Mouse (Mus musculus): ENCODE results near the gene Dab1.
A peak's percentile ranks its signal among the peaks of the same experiment; 100 is the strongest.

Gene Dab1

DNA sequence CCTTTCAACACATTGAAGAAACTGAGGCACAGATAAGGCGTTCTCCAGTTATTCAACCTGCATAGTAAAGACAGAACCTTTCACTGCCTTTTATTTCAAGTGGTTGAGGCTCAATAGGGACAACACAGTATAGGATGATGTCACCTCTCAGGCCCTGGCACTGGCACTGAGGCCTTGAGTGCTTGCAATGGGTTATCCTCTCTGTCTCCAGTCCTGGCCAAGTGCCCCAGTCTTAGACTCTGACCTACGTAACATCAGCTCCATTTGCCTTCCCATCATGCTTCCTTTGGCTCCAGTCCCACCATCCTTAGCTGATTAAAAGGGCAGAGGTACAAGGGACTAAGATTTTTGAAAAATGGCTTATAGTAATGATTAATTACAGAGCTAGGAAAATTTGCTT, 220.4 kb downstream of the Dab1 start:
- no peak for DNase-seq

- no peak for DNase-seq
Observed at GRCm38 (mm10) chr4:103841126-103841525, 222.0 kb downstream of the Dab1 start.

GRCm38 (mm10) chr4:103844635-103845034, 225.5 kb downstream of the Dab1 start:
- DNase-seq: no peak

- DNase-seq: no peak
Observed at GRCm38 (mm10) chr4:103857173-103857572, 238.0 kb downstream of the Dab1 start.

DNA sequence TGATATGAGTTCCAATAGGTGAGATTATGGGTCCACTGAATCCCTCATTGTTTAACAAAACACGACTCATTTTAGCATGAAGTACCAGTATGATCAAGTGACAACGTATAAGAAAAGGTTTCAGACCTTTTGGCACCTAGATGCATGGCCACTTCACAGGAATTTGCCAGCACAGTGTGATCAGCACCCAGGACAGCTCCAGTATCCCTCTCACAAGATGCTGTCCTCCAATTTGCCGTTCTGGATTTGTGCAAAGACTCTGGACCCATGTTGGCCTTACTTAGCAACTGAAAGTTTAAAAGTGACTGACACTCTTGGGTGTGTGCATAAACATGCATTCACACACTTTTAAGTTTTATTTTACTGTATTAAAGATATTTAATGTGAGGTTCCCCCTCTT, 256.4 kb downstream of the Dab1 start:
- DNase-seq: no peak

DNA sequence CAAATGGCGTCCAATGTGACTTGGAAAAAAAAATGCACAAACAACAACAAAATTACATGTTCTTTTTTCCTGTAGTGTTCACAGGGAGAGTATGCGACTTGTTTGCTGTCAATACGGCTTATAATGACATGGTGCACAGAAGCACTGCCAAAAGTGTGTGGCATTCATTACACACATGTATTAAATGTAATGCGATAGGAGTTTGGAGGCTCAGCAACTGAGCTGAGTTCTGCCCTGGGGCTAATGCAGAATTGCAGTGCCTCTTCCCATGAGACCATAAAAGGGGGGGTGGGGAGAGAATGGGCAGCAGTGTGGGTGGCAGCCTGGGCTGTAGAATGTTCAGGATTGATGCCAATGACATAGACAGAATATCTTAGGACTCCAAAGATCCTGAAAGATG, 259.7 kb downstream of the Dab1 start:
- DNase-seq: no peak

DNA sequence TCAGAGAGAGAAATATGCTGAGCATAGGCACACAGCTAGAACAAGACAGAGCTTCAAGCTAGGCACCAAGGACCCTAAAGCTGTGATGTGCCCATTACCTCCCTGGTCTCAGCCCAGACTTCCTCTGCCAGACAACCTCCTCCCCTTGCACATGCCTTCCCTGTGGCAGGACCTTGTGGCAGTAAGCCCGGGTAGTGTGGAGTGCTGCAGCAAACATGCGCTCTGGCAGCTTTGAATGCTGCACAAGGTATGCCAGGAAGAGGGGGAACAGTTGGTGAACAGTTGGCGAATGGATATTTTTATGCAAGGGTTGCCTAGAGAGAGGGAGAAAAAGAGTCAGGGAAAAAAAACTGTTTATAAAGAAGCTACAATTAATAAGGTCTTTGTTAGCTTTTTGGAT, 262.5 kb downstream of the Dab1 start:
- peak; percentile 45 for DNase-seq

DNA sequence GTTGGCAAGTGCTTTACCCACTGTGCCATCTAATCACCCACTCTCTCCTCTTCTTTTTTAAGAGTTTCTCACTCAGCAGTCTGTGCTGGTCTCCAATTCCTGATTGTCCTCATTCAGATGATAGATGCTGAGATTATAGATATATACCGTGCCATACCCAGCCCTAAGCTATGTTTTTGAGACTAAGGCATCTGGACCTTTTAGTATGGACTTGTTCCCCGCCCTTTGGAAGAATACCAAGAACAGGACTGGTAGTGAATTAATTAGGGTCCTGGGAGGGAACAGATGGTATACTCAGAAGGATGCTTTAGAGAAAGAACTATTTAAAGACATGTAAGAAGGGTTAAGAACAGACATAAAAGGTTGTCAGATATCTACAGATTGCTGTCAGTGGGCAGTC, 268.9 kb downstream of the Dab1 start:
- no peak for DNase-seq

- DNase-seq: no peak
Observed at GRCm38 (mm10) chr4:103889110-103889509, 270.0 kb downstream of the Dab1 start.

GRCm38 (mm10) chr4:103896806-103897205, 277.6 kb downstream of the Dab1 start:
- DNase-seq: no peak

DNA sequence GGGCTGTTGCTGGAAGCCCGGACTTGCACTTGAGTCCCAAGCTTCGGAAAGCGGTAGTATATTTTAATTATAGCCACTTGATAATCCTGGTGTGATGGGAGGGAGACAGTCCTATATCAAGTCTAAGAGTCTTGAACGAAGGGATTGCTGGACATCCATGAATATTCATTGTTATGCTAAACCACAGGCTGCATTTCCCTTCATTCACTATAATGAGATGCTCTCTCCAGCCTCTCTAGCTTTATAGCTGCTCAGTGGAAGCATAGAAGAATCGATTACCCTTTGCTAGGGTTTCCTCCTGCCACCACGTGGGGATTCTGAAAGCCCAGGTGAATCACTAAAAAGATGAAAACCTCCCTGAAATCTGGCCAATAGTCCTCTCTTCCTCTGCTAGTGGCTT, 278.5 kb downstream of the Dab1 start:
- no peak for DNase-seq

DNA sequence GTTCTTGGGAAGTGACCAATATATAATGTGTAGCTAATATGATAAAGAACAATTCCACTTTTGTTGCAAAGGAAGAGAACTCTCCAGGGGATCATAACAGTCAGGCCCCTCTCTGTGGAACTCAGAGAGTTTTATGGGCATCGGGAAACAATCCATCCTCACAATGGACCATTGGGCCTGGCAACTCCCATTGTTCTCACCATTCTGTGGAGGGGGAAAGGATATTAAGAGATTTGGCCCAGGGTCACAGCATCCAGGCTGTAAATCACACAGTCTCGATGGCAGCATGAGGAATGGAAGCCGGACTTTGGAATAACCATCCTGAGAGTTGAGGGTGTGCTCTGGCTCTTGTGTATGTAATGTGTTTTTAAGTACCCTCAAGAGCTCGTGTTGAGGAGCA, 292.3 kb downstream of the Dab1 start:
- no peak for DNase-seq

GRCm38 (mm10) chr4:103912071-103912470, 292.9 kb downstream of the Dab1 start:
- no peak for DNase-seq

DNA sequence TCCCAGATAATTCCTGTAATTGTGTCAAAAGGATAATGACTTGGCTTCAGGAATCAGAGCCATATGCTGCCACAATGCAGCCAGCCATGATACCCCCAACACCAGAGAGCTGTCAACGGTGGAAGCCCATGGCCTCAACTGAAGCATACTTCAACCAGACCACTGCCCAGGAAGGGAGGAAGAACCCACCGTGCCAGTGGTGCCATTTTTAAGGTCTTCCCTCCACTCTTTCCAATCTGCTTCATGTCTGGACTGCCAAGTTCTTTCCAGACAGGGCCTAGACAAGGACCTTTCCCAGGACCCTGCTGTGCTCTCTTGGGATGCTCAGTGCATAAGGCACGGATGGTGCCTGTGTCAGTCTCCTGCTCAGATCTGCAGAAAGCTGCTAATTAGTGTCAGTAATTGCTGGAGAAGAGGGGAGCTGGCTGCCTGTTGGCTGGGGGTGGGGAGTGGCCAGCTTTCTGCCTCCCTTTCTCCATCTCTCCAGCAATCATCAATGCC, 303.3 kb downstream of the Dab1 start:
- peak; percentile 9 for DNase-seq

GRCm38 (mm10) chr4:103926682-103927081, 307.5 kb downstream of the Dab1 start:
- DNase-seq: no peak

DNA sequence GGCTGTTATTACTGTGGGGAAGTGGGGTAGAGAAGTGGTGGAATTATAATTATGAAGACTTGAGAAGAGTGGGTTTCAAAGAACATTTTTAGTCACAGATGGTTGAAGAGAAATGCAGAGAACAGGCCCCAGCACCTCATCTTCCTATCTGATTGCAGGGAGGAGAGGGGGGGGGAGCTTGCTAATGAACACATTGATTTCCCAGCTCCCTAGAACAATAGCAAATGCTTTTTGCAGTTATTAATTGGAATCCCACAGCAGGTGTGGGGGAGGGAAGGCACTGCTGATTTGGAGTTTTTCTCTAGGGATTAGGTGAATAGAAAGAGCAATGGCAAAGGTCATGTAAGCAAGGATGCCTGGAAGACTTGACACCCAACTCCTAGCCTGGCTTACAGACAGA, 310.5 kb downstream of the Dab1 start:
- no peak for DNase-seq

DNA sequence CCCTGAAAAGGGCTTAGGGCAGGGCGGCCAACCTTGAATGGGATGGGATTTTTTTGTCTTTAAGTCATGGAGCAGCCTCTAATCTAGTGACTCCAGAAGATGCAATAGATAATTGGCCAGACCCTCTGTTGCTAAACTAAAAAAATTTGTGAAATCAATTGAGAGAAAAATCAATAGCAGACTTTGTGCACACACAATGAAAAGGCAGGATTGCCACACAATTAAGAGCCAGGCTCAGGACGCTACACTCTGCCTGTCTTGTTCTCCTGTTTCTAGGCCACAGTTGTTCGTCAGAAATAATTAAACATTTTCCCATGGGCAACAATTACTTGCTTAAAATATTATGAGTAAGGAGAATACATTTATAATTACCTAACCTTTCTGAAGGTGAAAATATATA, 315.2 kb downstream of the Dab1 start:
- no peak for DNase-seq

DNA sequence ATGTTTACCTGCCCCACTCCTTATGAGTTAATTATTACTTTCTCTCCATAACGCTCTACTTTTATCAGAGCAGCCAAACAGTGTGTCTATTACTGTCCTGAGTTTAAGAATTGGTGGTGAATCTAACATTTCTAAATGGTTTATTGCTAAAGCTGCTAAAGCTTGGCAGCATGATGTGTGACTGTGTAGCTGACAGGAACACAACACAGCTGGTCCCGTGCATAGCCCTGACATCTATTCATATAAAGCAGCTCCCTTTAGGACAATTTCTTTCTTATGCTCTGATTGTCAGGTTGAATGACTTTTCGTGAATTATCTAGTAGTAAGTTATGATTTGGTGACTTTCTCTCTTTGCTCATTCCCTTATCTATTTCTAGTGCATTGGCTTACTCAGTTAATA, 329.1 kb downstream of the Dab1 start:
- no peak for DNase-seq

- DNase-seq: no peak
Observed at GRCm38 (mm10) chr4:103953652-103954220, 334.6 kb downstream of the Dab1 start.

- no peak for DNase-seq
Observed at GRCm38 (mm10) chr4:103961134-103962049, 342.2 kb downstream of the Dab1 start.

DNA sequence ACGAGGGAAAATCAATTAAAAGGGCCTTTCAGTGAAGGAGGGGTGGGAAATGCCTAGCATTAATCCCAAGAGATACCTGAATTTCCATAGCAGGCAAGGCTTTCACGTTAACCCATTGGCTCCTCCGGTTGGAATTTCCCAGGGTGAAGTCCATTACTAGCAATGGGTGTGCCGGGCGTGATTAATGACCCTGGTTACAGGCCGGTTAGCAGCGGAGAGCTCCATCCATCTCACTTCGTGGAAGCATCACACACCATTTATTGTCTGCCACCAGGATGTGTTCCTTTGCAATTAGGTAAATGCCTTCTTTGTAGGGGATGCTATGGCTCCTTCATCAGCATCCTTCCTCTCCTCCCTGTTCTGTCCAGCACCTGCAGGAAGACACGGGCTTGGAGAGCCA, 350.7 kb downstream of the Dab1 start:
- no peak for DNase-seq

GRCm38 (mm10) chr4:103974536-103974935, 355.4 kb downstream of the Dab1 start:
- DNase-seq: no peak

DNA sequence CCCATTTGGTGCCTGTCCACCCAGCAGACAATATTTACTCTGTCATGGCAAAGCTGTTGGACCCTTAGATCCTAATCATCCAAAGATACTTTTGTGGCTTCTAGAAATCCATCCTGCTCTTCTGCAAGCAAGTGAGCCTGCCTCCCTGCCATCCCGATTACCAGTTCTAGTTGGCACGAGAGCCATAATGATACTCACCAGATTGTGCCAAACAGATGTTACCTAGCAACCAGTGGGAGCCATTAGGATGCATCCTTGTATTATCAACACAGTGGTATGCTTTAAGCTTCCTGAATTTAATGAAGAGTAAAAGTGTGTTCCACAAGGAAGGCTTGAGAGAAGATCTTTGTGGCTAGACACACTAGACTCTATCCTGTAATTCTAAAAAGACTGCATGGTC, 355.8 kb downstream of the Dab1 start:
- no peak for DNase-seq

- DNase-seq: no peak
Observed at GRCm38 (mm10) chr4:103993884-103994283, 374.7 kb downstream of the Dab1 start.

Measured in cerebellum, adult 8-10 months (tissue).